In the genomic region with DNA sequence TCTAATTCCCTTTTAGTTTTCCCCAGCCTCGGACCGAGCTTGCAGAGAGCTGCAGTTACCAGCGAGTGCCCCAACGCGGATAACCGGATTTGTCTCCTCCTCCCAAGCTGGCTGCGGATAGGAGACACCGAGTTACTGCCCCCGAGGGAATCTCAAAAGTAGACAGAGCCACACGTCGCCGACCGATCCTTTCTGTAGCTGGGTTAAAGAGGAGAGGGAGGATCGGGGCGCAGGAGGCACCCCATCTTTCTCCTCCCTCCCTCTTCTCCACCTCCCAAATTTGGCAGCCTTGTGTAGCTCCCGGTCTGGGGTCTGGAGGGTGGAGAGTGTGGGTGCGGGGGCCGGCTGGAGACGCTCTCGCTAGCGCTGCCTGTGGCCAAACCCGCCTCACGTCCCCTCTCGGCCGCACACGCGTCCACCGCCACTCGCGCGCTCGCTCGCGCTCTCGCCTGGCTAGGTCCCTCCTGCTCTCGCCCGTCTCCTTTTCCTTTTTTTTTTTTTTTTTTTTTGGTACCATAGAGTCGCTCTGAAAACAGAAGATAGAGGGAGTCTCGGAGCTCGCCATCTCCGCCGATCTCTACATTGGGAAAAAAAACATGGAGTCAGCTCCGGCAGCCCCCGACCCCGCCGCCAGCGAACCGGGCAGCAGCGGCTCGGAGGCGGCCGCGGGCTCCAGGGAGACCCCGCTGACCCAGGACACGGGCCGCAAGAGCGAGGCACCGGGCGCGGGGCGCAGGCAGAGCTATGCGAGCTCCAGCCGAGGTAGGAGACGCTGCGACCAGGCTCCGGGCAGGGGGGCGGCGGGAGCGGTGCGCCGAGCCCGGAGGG, we compare ENCODE assay signal across 8 mouse cellular contexts. TPM values are rescaled to one million over a fixed set of nuclear protein-coding genes. Genes with fewer than 3 reads are reported as not detected.
DNase-seq lines count a peak whose midpoint lies in the region; ATAC-seq lines count a peak whose summit lies in the region.

TSS of gene Rora (plus strand) at position 576 of the 828 bp plus-strand sequence.

- peak; percentile 62 for ATAC-seq in heart, embryonic 11.5 days (replicated peaks; ENCODE audit: insufficient number of reproducible peaks, low FRiP score, low TSS enrichment)
- peak; percentile 80 for ATAC-seq in kidney, embryonic 14.5 days (ENCODE audit: low FRiP score, low TSS enrichment)
- ATAC-seq in limb, embryonic 15.5 days (ENCODE audit: insufficient number of reproducible peaks, low FRiP score, low TSS enrichment, low read depth) = peak; percentile 67
- ATAC-seq in neural tube, embryonic 11.5 days (ENCODE audit: insufficient read depth, low FRiP score, low TSS enrichment) = peak; percentile 64

- H3K9me3 ChIP-seq in heart, embryonic 11.5 days (replicated peaks; ENCODE audit: control insufficient read depth, low read length) = no peaks in the 10 kb centered on the region
- H3K9me3 ChIP-seq in kidney, embryonic 14.5 days (ENCODE audit: control insufficient read depth, low read length) = no peaks in the 10 kb centered on the region
- H3K9me3 ChIP-seq in limb, embryonic 15.5 days = no peaks in the 10 kb centered on the region
- no peaks in the 10 kb centered on the region for H3K9me3 ChIP-seq in neural tube, embryonic 11.5 days (ENCODE audit: control insufficient read depth, low read length)

- H3K9ac ChIP-seq in heart, embryonic 11.5 days (ENCODE audit: low read depth, low read length) = peak within 1 kb of the TSS; percentile 77
- peak within 1 kb of the TSS; percentile 79 for H3K9ac ChIP-seq in kidney, embryonic 14.5 days (ENCODE audit: low read depth, low read length)
- peak within 1 kb of the TSS; percentile 71 for H3K9ac ChIP-seq in limb, embryonic 15.5 days
- H3K9ac ChIP-seq in neural tube, embryonic 11.5 days (ENCODE audit: low read length) = peak within 1 kb of the TSS; percentile 81

- peak within 1 kb of the TSS; percentile 83 for H3K4me3 ChIP-seq in heart, embryonic 11.5 days (ENCODE audit: low read depth, low read length)
- peak within 1 kb of the TSS; percentile 80 for H3K4me3 ChIP-seq in kidney, embryonic 14.5 days (ENCODE audit: low read length)
- peak within 1 kb of the TSS; percentile 88 for H3K4me3 ChIP-seq in limb, embryonic 15.5 days
- H3K4me3 ChIP-seq in neural tube, embryonic 11.5 days (ENCODE audit: low read depth, low read length) = peak within 1 kb of the TSS; percentile 83

- no peaks in the 10 kb centered on the region for H3K36me3 ChIP-seq in heart, embryonic 11.5 days (ENCODE audit: control insufficient read depth, insufficient read depth, low read length)
- H3K36me3 ChIP-seq in kidney, embryonic 14.5 days (ENCODE audit: control insufficient read depth, insufficient read depth, low read length) = no peaks in the 10 kb centered on the region
- H3K36me3 ChIP-seq in limb, embryonic 15.5 days = no peaks in the 10 kb centered on the region
- H3K36me3 ChIP-seq in neural tube, embryonic 11.5 days (ENCODE audit: control insufficient read depth, insufficient read depth, low read length) = no peaks in the 10 kb centered on the region

- WGBS in heart, embryonic 11.5 days (ENCODE audit: insufficient replicate concordance) = under 1% methylated on average over 66 of the region's 72 CpGs
- under 1% methylated on average over 69 of the region's 72 CpGs for whole genome bisulfite sequencing in kidney, embryonic 14.5 days
- WGBS in limb, embryonic 15.5 days = under 1% methylated on average over 57 of the region's 72 CpGs
- under 1% methylated on average over 68 of the region's 72 CpGs for WGBS in neural tube, embryonic 11.5 days

- no peaks in the 10 kb centered on the region; the same call in 1 of the 2 replicates for H3K4me1 ChIP-seq in heart, embryonic 11.5 days (ENCODE audit: control insufficient read depth, insufficient read depth, low read length)
- H3K4me1 ChIP-seq in kidney, embryonic 14.5 days (ENCODE audit: control insufficient read depth, insufficient read depth, low read length) = peaks cover 8% of the 10 kb centered on the region
- peaks cover 23% of the 10 kb centered on the region for H3K4me1 ChIP-seq in limb, embryonic 15.5 days
- peaks cover 5% of the 10 kb centered on the region; the same call in 1 of the 2 replicates for H3K4me1 ChIP-seq in neural tube, embryonic 11.5 days (ENCODE audit: control insufficient read depth, insufficient read depth, low read length)

- 0 out of 2 replicates have a peak, but pooled peaks cover 2% of the 10 kb centered on the region for H3K27me3 ChIP-seq in heart, embryonic 11.5 days (ENCODE audit: control insufficient read depth, insufficient read depth, low read length)
- H3K27me3 ChIP-seq in kidney, embryonic 14.5 days (ENCODE audit: control insufficient read depth, insufficient read depth, low read length) = no peaks in the 10 kb centered on the region
- no peaks in the 10 kb centered on the region for H3K27me3 ChIP-seq in limb, embryonic 15.5 days
- H3K27me3 ChIP-seq in neural tube, embryonic 11.5 days (ENCODE audit: control insufficient read depth, insufficient read depth, low read length) = no peaks in the 10 kb centered on the region

- DNase-seq in urinary bladder, adult 18-20 months (ENCODE audit: low spot score in 2 of 2) = peak; percentile 29 to 72
- DNase-seq in urinary bladder, postnatal 10 days (ENCODE audit: low spot score) = no peak
- DNase-seq in fibroblast of lung, adult 2 months (ENCODE audit: low read depth) = peak; percentile 44
- DNase-seq in neural tube, embryonic 11.5 days (ENCODE audit: low spot score) = peak; percentile 87
- peak; percentile 40 for DNase-seq in urinary bladder, postnatal 14 days (ENCODE audit: low spot score)

- peak within 1 kb of the TSS; percentile 99 for H3K4me2 ChIP-seq in heart, embryonic 11.5 days
- peak within 1 kb of the TSS; percentile 90 for H3K4me2 ChIP-seq in kidney, embryonic 14.5 days (replicated peaks; ENCODE audit: low read depth, low read length)
- peak within 1 kb of the TSS; percentile 91 for H3K4me2 ChIP-seq in limb, embryonic 15.5 days
- H3K4me2 ChIP-seq in neural tube, embryonic 11.5 days (ENCODE audit: low read depth) = peak within 1 kb of the TSS; percentile 94

- H3K27ac ChIP-seq in heart, embryonic 11.5 days (ENCODE audit: low read depth, low read length) = peak within 1 kb of the TSS; percentile 75
- peak within 1 kb of the TSS; percentile 90 for H3K27ac ChIP-seq in kidney, embryonic 14.5 days (ENCODE audit: low read depth, low read length)
- H3K27ac ChIP-seq in limb, embryonic 15.5 days = peak within 1 kb of the TSS; percentile 92
- H3K27ac ChIP-seq in neural tube, embryonic 11.5 days (ENCODE audit: low read depth, low read length) = peak within 1 kb of the TSS; percentile 86

RNA-seq across cellular contexts. Expression of gene Rora, which starts in this region (rescaled TPM):
- polyA plus RNA-seq in heart, embryonic 11.5 days (2014; fragmentation: Nextera tagmentation; extraction: Ambion mirVana) = 5.9 and 6.5 TPM in 2 replicates
- 6.4 and 7.1 TPM in 2 replicates for polyA plus RNA-seq in kidney, embryonic 14.5 days (2014; fragmentation: Nextera tagmentation; extraction: Ambion mirVana)
- 25.4 and 29.3 TPM in 2 replicates for polyA plus RNA-seq in limb, embryonic 15.5 days (2015; fragmentation: Nextera tagmentation; extraction: Ambion mirVana)
- polyA plus RNA-seq in neural tube, embryonic 11.5 days (2014; fragmentation: Nextera tagmentation; extraction: Ambion mirVana) = 2.6 and 3.2 TPM in 2 replicates
